Mouse (Mus musculus): ENCODE results near the gene Commd9. TPM values are rescaled to one million over a fixed set of nuclear protein-coding genes. Genes with fewer than 3 reads are reported as not detected.

Gene Commd9
- polyA plus RNA-seq, 1 experiment: 35.4 TPM

GRCm38 (mm10) chr2:101907386-101908022 lies 21.5 kb downstream of the Commd9 start:
- no peaks in the 10 kb centered on the region for H3K4me1 ChIP-seq (ENCODE audit: control insufficient read depth, insufficient read depth, low read length)
- DNase-seq: no peak
- 79% methylated on average over 10 of the region's 10 CpGs for WGBS
- no peak overlapping the region for H3K4me3 ChIP-seq (replicated peaks; ENCODE audit: extremely low read depth, low read depth, low read length)
- TF ChIP-seq POLR2A (IDR thresholded peaks at IDR 0.05; ENCODE audit: borderline replicate concordance, extremely low read depth, low read depth, low read length): no peak
- no peak for TF ChIP-seq CTCF (IDR thresholded peaks at IDR 0.05; ENCODE audit: insufficient read depth, low read length)

GRCm38 (mm10) chr2:101908773-101909172 lies 22.7 kb downstream of the Commd9 start:
- 76% methylated on average over 13 of the region's 13 CpGs for WGBS
- TF ChIP-seq POLR2A (IDR thresholded peaks at IDR 0.05; ENCODE audit: borderline replicate concordance, extremely low read depth, low read depth, low read length): no peak
- no peak for TF ChIP-seq CTCF (IDR thresholded peaks at IDR 0.05; ENCODE audit: insufficient read depth, low read length)
- Histone ChIP-seq H3K4me3 (replicated peaks; ENCODE audit: extremely low read depth, low read depth, low read length) (no peak overlapping the region), H3K4me1 (ENCODE audit: control insufficient read depth, insufficient read depth, low read length) (no peaks in the 10 kb centered on the region)
- no peak for DNase-seq

- DNase-seq: no peak
- no peak overlapping the region for H3K4me3 ChIP-seq (replicated peaks; ENCODE audit: extremely low read depth, low read depth, low read length)
- TF ChIP-seq POLR2A (IDR thresholded peaks at IDR 0.05; ENCODE audit: borderline replicate concordance, extremely low read depth, low read depth, low read length) (no peak), CTCF (IDR thresholded peaks at IDR 0.05; ENCODE audit: insufficient read depth, low read length) (no peak)
- no peaks in the 10 kb centered on the region for H3K4me1 ChIP-seq (ENCODE audit: control insufficient read depth, insufficient read depth, low read length)
- WGBS: 92% methylated on average over 15 of the region's 15 CpGs
These were observed 23.5 kb downstream of the Commd9 start for GRCm38 (mm10) chr2:101909326-101910080.

GRCm38 (mm10) chr2:101918518-101918917 lies 32.5 kb downstream of the Commd9 start:
- TF ChIP-seq CTCF (IDR thresholded peaks at IDR 0.05; ENCODE audit: insufficient read depth, low read length): no peak
- TF ChIP-seq POLR2A (IDR thresholded peaks at IDR 0.05; ENCODE audit: borderline replicate concordance, extremely low read depth, low read depth, low read length): no peak
- Histone ChIP-seq H3K4me3 (replicated peaks; ENCODE audit: extremely low read depth, low read depth, low read length) (no peak overlapping the region), H3K4me1 (ENCODE audit: control insufficient read depth, insufficient read depth, low read length) (no peaks in the 10 kb centered on the region)
- WGBS: 83% methylated on average over 7 of the region's 7 CpGs
- DNase-seq: no peak

DNA sequence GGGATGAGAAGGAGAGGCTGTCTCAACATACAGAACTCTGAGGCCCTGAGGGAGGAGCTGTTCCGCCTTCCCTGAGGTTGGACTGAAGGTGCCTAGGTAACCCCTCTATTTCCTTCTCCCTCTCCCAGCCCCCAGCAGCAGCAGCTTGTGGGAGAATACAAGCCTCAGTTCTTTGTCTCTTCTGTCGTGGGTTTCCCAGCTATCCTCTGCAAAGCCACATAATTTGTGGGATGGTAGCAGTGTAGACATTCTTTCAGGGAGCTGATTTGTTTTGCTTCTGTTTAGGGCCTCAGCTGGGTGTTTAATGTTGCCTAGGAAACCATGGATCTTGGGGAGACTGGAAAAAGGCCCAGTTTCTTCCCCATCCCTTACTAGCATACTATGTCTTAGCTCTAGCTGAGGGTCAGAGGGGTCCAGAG lies 34.1 kb downstream of the Commd9 start:
- no peak for TF ChIP-seq POLR2A (IDR thresholded peaks at IDR 0.05; ENCODE audit: borderline replicate concordance, extremely low read depth, low read depth, low read length)
- no peak for TF ChIP-seq CTCF (IDR thresholded peaks at IDR 0.05; ENCODE audit: insufficient read depth, low read length)
- 69% methylated on average over 2 of the region's 2 CpGs for WGBS
- Histone ChIP-seq H3K4me1 (ENCODE audit: control insufficient read depth, insufficient read depth, low read length) (no peaks in the 10 kb centered on the region), H3K4me3 (replicated peaks; ENCODE audit: extremely low read depth, low read depth, low read length) (no peak overlapping the region)
- DNase-seq: no peak

GRCm38 (mm10) chr2:101922302-101922701 lies 36.3 kb downstream of the Commd9 start:
- 90% methylated on average over 4 of the region's 4 CpGs for WGBS
- Histone ChIP-seq H3K4me1 (ENCODE audit: control insufficient read depth, insufficient read depth, low read length) (no peaks in the 10 kb centered on the region), H3K4me3 (replicated peaks; ENCODE audit: extremely low read depth, low read depth, low read length) (no peak overlapping the region)
- DNase-seq: no peak
- TF ChIP-seq POLR2A (IDR thresholded peaks at IDR 0.05; ENCODE audit: borderline replicate concordance, extremely low read depth, low read depth, low read length) (no peak), CTCF (IDR thresholded peaks at IDR 0.05; ENCODE audit: insufficient read depth, low read length) (no peak)

GRCm38 (mm10) chr2:101923181-101923580 lies 37.1 kb downstream of the Commd9 start:
- TF ChIP-seq CTCF (IDR thresholded peaks at IDR 0.05; ENCODE audit: insufficient read depth, low read length) (no peak), POLR2A (IDR thresholded peaks at IDR 0.05; ENCODE audit: borderline replicate concordance, extremely low read depth, low read depth, low read length) (no peak)
- Histone ChIP-seq H3K4me3 (replicated peaks; ENCODE audit: extremely low read depth, low read depth, low read length) (no peak overlapping the region), H3K4me1 (ENCODE audit: control insufficient read depth, insufficient read depth, low read length) (no peaks in the 10 kb centered on the region)
- no peak for DNase-seq
- WGBS: 65% methylated on average over 4 of the region's 4 CpGs

- WGBS: 96% methylated on average over 3 of the region's 3 CpGs
- TF ChIP-seq CTCF (IDR thresholded peaks at IDR 0.05; ENCODE audit: insufficient read depth, low read length) (no peak), POLR2A (IDR thresholded peaks at IDR 0.05; ENCODE audit: borderline replicate concordance, extremely low read depth, low read depth, low read length) (no peak)
- H3K4me3 ChIP-seq (replicated peaks; ENCODE audit: extremely low read depth, low read depth, low read length): no peak overlapping the region
- no peaks in the 10 kb centered on the region for H3K4me1 ChIP-seq (ENCODE audit: control insufficient read depth, insufficient read depth, low read length)
- no peak for DNase-seq
These were observed 39.1 kb downstream of the Commd9 start for GRCm38 (mm10) chr2:101925183-101925582.

DNA sequence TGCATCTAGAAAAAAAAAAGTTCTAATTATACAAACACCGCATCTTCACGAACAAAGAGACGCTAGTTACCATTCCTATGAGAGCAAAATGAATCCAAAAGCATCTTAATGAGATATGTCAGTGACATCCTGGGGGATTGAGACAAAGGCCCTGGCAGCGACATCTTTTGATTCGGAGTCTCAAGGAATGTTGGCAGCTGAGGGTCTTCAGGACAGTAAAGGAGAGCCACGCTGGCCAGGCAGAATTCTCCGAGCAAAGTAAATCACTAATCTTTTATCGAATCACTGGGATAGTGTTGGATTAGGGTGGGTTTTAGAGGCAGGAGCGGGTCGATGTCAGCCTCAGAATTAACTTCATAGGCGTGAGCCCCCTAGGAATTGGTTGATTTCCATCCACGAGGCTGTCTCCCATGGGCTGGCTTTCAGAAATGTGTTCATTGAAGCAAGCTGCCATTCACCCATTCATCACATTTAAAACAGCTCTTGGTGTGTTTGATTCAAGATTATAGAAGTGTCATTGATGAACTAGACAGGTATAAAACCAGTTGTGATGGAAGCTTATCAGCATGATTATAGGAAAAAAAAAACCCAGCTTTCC lies 39.6 kb downstream of the Commd9 start:
- no peak overlapping the region for H3K4me3 ChIP-seq (replicated peaks; ENCODE audit: extremely low read depth, low read depth, low read length)
- TF ChIP-seq POLR2A (IDR thresholded peaks at IDR 0.05; ENCODE audit: borderline replicate concordance, extremely low read depth, low read depth, low read length) (no peak), CTCF (IDR thresholded peaks at IDR 0.05; ENCODE audit: insufficient read depth, low read length) (no peak)
- H3K4me1 ChIP-seq (ENCODE audit: control insufficient read depth, insufficient read depth, low read length): no peaks in the 10 kb centered on the region
- 87% methylated on average over 12 of the region's 12 CpGs for WGBS
- no peak for DNase-seq
